Mouse (Mus musculus) heart, postnatal 0 days (tissue): ENCODE data around the gene Slc9a7.

ENCODE experiments used
- CTCF ChIP-seq: IDR thresholded peaks from 2 replicates; pipeline ENCODE4 v1.5.1; 2016; ENCODE audit warnings: antibody characterized with exemption, control low read depth, low read depth
- EP300 ChIP-seq: IDR thresholded peaks from 2 replicates; pipeline ENCODE4 v1.6.1; 2016; ENCODE audit warnings: antibody characterized with exemption, low read depth

DNA sequence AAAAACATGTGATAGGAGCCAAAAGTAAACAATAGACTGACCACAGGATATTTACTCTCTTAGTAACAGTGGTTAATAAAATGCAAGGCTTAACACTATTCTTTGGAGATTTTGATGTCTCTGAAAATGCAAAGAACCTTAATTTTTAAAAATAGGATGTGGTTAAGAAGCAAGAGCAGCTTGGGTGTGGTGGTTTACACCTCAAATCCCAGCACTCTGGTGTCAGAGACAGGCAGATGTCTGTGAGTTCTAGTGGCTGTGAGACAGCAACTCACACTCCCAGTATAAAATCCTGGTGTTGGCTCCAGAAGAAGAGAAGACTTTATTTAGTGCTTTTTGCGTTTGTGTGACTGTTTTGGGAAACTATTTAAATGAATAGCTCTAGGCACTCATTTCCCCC is 19.6 kb downstream of the Slc9a7 start:
- no peak for TF ChIP-seq CTCF
- TF ChIP-seq EP300 = no peak
